Mouse (Mus musculus) cerebellum, adult 9-10 months (tissue): ENCODE results near the gene Tmem106c.

Source experiments
- DNase-seq: peaks from one replicate; pipeline ENCODE4 v3.0.0; 2022

The Tmem106c gene

DNA sequence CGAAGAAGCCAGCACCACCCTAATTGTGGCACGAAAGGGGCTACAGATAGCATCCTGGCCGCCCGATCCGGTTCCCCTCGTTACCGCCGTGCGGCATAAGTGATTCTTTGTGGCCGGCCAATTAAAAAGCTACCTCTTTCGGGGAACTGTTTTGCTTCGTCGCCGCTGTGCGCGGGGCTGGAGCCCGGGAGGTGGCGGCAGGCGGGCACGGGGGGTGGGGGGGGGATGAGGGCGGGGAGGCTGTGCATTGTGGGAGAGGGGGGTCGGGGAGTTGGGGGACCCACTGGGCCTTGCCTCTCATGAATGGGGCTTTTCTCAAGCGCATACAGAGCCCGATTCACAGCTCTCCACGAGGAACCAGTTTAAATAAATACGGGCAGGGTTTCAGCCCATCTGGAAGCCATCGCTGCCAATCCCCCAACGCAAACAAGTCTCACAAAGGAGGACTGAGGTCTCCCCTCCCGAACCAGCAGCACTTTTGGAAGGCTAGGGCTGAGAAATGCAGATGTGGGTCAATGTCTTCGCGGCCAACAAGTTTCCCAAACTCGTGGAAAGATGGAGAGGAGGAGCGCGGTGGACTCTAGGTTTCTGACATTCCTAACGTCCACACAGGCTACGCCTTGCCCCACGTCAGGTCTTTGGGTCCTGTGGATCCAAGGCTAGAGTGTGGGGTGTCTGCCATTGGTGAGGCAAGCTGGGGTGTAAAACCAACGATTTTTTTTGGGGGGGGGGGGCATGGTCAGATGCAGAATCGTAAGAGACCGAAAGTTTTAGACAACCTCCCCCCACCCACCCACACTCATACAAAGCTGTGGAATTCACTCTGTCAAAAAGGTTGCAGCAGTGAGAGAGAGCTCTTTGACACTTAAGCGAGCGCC is 38.4 kb downstream of the Tmem106c start:
- DNase-seq: no peak

GRCm38 (mm10) chr15:98002991-98003821 is 39.2 kb downstream of the Tmem106c start:
- DNase-seq: no peak

DNA sequence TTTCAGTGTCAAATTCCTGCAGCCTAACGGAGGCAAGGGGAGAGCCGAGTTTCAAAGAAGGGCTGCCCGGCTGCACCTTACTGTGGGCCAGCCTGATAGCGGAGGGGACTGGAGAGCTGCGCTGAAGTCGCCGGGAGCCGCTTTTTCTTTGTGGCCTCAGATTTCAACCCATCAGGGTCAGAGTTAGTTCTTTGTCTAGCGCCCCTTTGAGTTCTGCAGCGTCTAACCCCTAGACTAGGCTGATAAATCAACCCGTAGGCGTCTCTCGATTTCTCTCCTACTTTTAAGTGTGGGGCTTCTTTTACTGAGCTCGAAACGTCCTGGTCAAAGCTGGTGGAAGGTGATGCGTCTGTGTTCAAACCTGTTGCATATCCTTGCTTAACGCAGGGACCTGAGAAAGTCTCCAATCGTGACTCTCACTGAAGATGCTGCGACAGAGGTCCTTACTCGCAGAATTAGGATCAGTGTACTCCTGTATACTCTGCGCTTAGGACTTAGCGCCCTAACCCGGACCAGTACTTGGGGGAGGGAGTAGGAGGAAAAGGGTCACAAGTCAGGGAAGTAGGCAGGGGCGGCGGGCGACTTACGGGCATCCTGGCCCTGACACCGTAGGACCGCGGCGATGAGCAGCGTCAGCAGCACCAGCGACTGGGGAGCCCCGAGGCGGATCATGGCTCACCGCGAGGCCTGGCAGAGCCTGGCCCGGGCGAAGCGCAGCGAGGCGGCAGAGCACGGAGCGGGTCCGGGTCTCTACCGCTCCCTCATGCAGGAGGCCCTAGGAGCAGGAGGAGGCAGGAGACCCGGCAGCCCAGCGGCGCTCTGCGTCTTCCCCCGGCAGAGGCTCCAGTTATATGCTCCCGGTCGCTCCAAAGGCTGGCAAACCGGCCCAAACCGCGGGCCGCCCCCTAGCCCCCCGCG is 40.1 kb downstream of the Tmem106c start, which contains the start of gene Col2a1:
Col2a1 (minus strand) TSS at position 874 of the 918 bp plus-strand sequence.
- DNase-seq: no peak

GRCm38 (mm10) chr15:98004740-98005159 is 40.8 kb downstream of the Tmem106c start:
- DNase-seq: no peak

GRCm38 (mm10) chr15:98005181-98005580 is 41.2 kb downstream of the Tmem106c start:
- no peak for DNase-seq

DNA sequence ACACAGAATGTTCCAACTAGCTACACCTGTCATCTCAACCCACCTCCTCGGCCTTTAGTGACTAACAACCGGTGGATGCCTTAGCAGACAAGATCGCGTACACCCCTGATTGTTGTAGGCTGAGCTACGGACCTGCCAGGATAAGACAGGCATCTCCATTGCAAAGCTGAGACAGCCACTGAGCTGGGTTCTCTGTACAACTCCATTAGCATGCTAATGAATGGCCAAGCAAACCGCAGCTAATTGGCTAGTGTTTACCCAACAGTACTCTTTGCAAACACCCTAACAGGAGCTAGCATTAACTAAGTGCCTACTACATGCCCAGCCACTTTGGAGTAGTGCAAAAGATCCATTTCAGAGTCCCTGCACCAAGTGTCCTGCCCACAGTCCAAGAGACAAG is 48.8 kb downstream of the Tmem106c start:
- no peak for DNase-seq

GRCm38 (mm10) chr15:98017925-98018324 is 53.9 kb downstream of the Tmem106c start:
- DNase-seq: no peak

GRCm38 (mm10) chr15:98019047-98019446 is 55.0 kb downstream of the Tmem106c start:
- DNase-seq: no peak
